Mouse (Mus musculus) T-cell, adult 66 days (primary cell): ENCODE measurements around the gene Lix1. TPM values are rescaled to one million over a fixed set of nuclear protein-coding genes. Genes with fewer than 3 reads are reported as not detected.

Source experiments
- total RNA-seq, 2 experiments: library from RNA; stranded (reverse); gene quantifications; 3 replicates in 1 of 2; 4 replicates in 1 of 2; pipeline ENCODE4 v1.2.4; 2023

Gene Lix1
- total RNA-seq: under 1 TPM in 1 of 2 experiments, not detected in 1; 0.41 TPM

DNA sequence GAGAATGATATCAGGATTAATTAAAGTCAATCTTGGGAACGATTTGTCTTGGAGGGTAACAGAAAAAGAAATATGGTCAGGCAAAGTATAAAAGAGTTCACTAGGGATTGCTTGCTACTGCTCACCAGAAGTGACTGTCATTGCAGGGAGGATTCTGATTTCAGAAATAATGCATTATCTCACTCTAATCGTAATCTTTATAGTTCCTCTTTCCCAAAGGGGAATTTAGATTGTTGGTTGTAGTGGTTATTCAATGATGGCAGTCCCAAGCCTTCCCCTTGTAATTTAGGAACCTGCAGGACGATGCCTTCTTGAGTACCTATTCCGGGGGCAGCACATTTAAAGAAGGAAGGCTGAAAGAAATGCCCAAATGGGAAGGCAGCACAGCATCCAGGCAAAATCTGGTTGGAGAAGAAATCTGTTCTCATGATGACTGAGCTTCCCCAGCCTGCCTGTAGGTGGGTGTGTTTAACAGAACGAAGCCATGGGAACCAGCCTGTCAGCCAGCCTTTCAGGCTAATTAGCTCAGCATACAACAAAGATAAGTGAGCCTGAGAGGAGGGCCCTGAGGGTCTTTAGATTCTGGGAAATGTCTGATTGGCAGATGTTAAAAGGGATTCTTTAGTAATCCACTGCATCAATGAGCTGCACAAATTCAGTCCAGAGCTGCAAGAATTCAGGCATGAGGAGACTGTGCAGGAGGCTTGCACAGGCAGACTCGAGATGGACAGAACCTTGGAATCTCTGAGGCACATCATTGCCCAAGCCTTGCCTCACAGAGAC is at the start of gene Lix1:
TSS of gene Lix1 (plus strand) at position 451 of the 783 bp plus-strand sequence.

GRCm38 (mm10) chr17:17373918-17374910 is 28.3 kb upstream of the Lix1 start, which contains the start of gene Riok2:
Gene Riok2 (plus strand): TSS chr17:17374309.

Other genes starting within 250 kb of the Lix1 start
- gene Riok2, start 28.4 kb upstream of the Lix1 start, total RNA-seq: 10 to 100 TPM; 25.4 to 25.5 TPM
- 100 to 1,000 TPM; 212 to 225 TPM for gene Lnpep, start 222.4 kb downstream of the Lix1 start, total RNA-seq